Mouse (Mus musculus) MEL (cell line): ENCODE data around the gene Grik4. TPM values are rescaled to one million over a fixed set of nuclear protein-coding genes. Genes with fewer than 3 reads are reported as not detected.

ENCODE experiments used
- DNase-seq: peaks from one replicate; pipeline ENCODE4 v3.0.0; 2011; ENCODE audit warnings: low read depth, low spot score
- H3K27ac ChIP-seq: 2 replicates; pipeline ENCODE4 v1.5.1; 2012; ENCODE audit warnings: low read depth, mild to moderate bottlenecking, control low read depth, low read length, moderate library complexity; ENCODE audit not compliant: control insufficient read depth
- H3K27me3 ChIP-seq, 2 experiments: fragments of 150-350 bp in 1 of 2; sonication (generic) in 1 of 2; 2 replicates each; pipeline ENCODE4 v1.6.1; 2012; ENCODE audit warnings: low read length in 2 of 2, mild to moderate bottlenecking in 2 of 2, improper control_type of control experiment in 1 of 2, moderate library complexity in 1 of 2; ENCODE audit not compliant: insufficient read depth in 2 of 2, control insufficient read depth in 1 of 2
- H3K36me3 ChIP-seq, 2 experiments: 2 replicates each; pipeline ENCODE4 v1.6.1; 2012 to 2014; ENCODE audit warnings: low read length in 2 of 2, improper control_type of control experiment in 1 of 2, inconsistent platforms in 1 of 2, mild to moderate bottlenecking in 1 of 2; ENCODE audit not compliant: insufficient read depth in 2 of 2, control insufficient read depth in 1 of 2
- H3K4me1 ChIP-seq, 2 experiments: fragments of 150-350 bp in 1 of 2; sonication (generic) in 1 of 2; 2 replicates each; pipeline ENCODE4 v1.6.1; 2012; ENCODE audit warnings: low read length in 2 of 2, improper control_type of control experiment in 1 of 2, mild to moderate bottlenecking in 1 of 2; ENCODE audit not compliant: insufficient read depth in 2 of 2, control insufficient read depth in 1 of 2
- H3K4me3 ChIP-seq, 2 experiments: fragments of 150-350 bp in 1 of 2; sonication (generic) in 1 of 2; 2 replicates each; pipeline ENCODE4 v1.5.1; 2012; ENCODE audit warnings: low read depth in 2 of 2, low read length in 2 of 2, mild to moderate bottlenecking in 2 of 2, moderate library complexity in 2 of 2, control low read depth in 1 of 2, improper control_type of control experiment in 1 of 2; ENCODE audit not compliant: control insufficient read depth in 1 of 2, insufficient read depth in 1 of 2
- H3K79me2 ChIP-seq: 2 replicates; pipeline ENCODE4 v1.6.1; 2012; ENCODE audit warnings: mild to moderate bottlenecking, low read length, moderate library complexity; ENCODE audit not compliant: control insufficient read depth, poor library complexity, insufficient read depth
- H3K9ac ChIP-seq: 2 replicates; pipeline ENCODE4 v1.6.1; 2012; ENCODE audit warnings: low read depth, mild to moderate bottlenecking, control low read depth, low read length, moderate library complexity; ENCODE audit not compliant: control insufficient read depth, poor library complexity, severe bottlenecking
- H3K9me3 ChIP-seq: fragments of 150-350 bp; sonication (generic); replicated peaks from 2 replicates; pipeline ENCODE4 v1.6.1; 2012; ENCODE audit warnings: mild to moderate bottlenecking, low read length, improper control_type of control experiment, moderate library complexity; ENCODE audit not compliant: insufficient read depth
- BHLHE40 ChIP-seq: IDR thresholded peaks from 2 replicates; pipeline ENCODE4 v1.6.1; 2012; ENCODE audit warnings: low read depth, mild to moderate bottlenecking, inconsistent platforms, low read length, improper control_type of control experiment, borderline replicate concordance
- CTCF ChIP-seq, 3 experiments: IDR thresholded peaks in 2 of 3; conservative IDR thresholded peaks in 1 of 3; 2 replicates each; pipeline ENCODE4 v1.5.1; 2011 to 2012; ENCODE audit warnings: low read length in 3 of 3, low read depth in 2 of 3, mild to moderate bottlenecking in 2 of 3, improper control_type of control experiment in 1 of 3, inconsistent platforms in 1 of 3, mixed read lengths in 1 of 3, moderate library complexity in 1 of 3; ENCODE audit not compliant: control insufficient read depth in 1 of 3, insufficient read depth in 1 of 3, poor library complexity in 1 of 3, severe bottlenecking in 1 of 3
- E2F4 ChIP-seq: IDR thresholded peaks from 2 replicates; pipeline ENCODE4 v1.6.1; 2011; ENCODE audit warnings: low read depth, low read length, improper control_type of control experiment, borderline replicate concordance
- ELF1 ChIP-seq: IDR thresholded peaks from 2 replicates; pipeline ENCODE4 v1.6.1; 2014; ENCODE audit warnings: low read depth, mild to moderate bottlenecking, inconsistent platforms, low read length, improper control_type of control experiment, moderate library complexity
- EP300 ChIP-seq, 2 experiments: IDR thresholded peaks; 2 replicates each; pipeline ENCODE4 v1.6.1; 2011; ENCODE audit warnings: improper control_type of control experiment in 2 of 2, low read length in 2 of 2, low read depth in 1 of 2, mild to moderate bottlenecking in 1 of 2
- GATA1 ChIP-seq: IDR thresholded peaks from 2 replicates; pipeline ENCODE4 v1.6.1; 2011; ENCODE audit warnings: low read depth, low read length, improper control_type of control experiment
- MAFK ChIP-seq: IDR thresholded peaks from 2 replicates; pipeline ENCODE4 v1.6.1; 2011; ENCODE audit warnings: low read depth, mild to moderate bottlenecking, low read length, improper control_type of control experiment, borderline replicate concordance
- MAX ChIP-seq: IDR thresholded peaks from 2 replicates; pipeline ENCODE4 v1.6.1; 2011; ENCODE audit warnings: low read length, improper control_type of control experiment
- MEF2A ChIP-seq: IDR thresholded peaks from 2 replicates; pipeline ENCODE4 v1.6.1; 2014; ENCODE audit warnings: low read depth, mild to moderate bottlenecking, inconsistent platforms, low read length, improper control_type of control experiment; ENCODE audit not compliant: poor library complexity, insufficient replicate concordance, severe bottlenecking; ENCODE audit errors: extremely low read depth
- MYB ChIP-seq: IDR thresholded peaks from 2 replicates; pipeline ENCODE4 v1.6.1; 2011; ENCODE audit warnings: mild to moderate bottlenecking, low read depth, low read length, improper control_type of control experiment
- MYC ChIP-seq: IDR thresholded peaks from 2 replicates; pipeline ENCODE4 v1.6.1; 2011; ENCODE audit warnings: low read depth, mild to moderate bottlenecking, low read length, improper control_type of control experiment, moderate library complexity
- NELFE ChIP-seq: IDR thresholded peaks from 2 replicates; pipeline ENCODE4 v1.6.1; 2011; ENCODE audit warnings: low read depth, low read length, improper control_type of control experiment
- NRF1 ChIP-seq: IDR thresholded peaks from 2 replicates; pipeline ENCODE4 v1.6.1; 2014; ENCODE audit warnings: low read depth, mild to moderate bottlenecking, inconsistent platforms, low read length, improper control_type of control experiment, moderate library complexity; ENCODE audit not compliant: poor library complexity, insufficient read depth, severe bottlenecking
- POLR2AphosphoS5 ChIP-seq: IDR thresholded peaks from 2 replicates; pipeline ENCODE4 v1.6.1; 2012; ENCODE audit warnings: low read depth, borderline replicate concordance, mild to moderate bottlenecking, inconsistent platforms, low read length, moderate library complexity, mixed read lengths
- RCOR1 ChIP-seq: IDR thresholded peaks from 2 replicates; pipeline ENCODE4 v1.6.1; 2012; ENCODE audit warnings: low read depth, mild to moderate bottlenecking, inconsistent platforms, low read length, improper control_type of control experiment
- SIN3A ChIP-seq: IDR thresholded peaks from 2 replicates; pipeline ENCODE4 v1.6.1; 2012; ENCODE audit warnings: low read length, improper control_type of control experiment, inconsistent platforms
- TBP ChIP-seq: IDR thresholded peaks from 2 replicates; pipeline ENCODE4 v1.8.0; 2011; ENCODE audit warnings: low read depth, low read length, improper control_type of control experiment
- UBTF ChIP-seq: IDR thresholded peaks from 2 replicates; pipeline ENCODE4 v1.6.1; 2012; ENCODE audit warnings: low read depth, mild to moderate bottlenecking, inconsistent platforms, low read length, improper control_type of control experiment, moderate library complexity, borderline replicate concordance; ENCODE audit not compliant: insufficient read depth
- USF2 ChIP-seq, 2 experiments: IDR thresholded peaks; 2 replicates each; pipeline ENCODE4 v1.6.1; 2011 to 2012; ENCODE audit warnings: improper control_type of control experiment in 2 of 2, low read length in 2 of 2, borderline replicate concordance in 1 of 2, inconsistent platforms in 1 of 2, low read depth in 1 of 2, mild to moderate bottlenecking in 1 of 2; ENCODE audit not compliant: insufficient read depth in 1 of 2
- ZC3H11A ChIP-seq: IDR thresholded peaks from 2 replicates; pipeline ENCODE4 v1.6.1; 2012; ENCODE audit warnings: low read depth, mild to moderate bottlenecking, inconsistent platforms, low read length, improper control_type of control experiment
- ZKSCAN1 ChIP-seq: IDR thresholded peaks from 2 replicates; pipeline ENCODE4 v1.6.1; 2012; ENCODE audit warnings: low read depth, mild to moderate bottlenecking, inconsistent platforms, low read length, improper control_type of control experiment, moderate library complexity
- ZMIZ1 ChIP-seq: IDR thresholded peaks from 2 replicates; pipeline ENCODE4 v1.6.1; 2012; ENCODE audit warnings: low read depth, mild to moderate bottlenecking, inconsistent platforms, low read length, improper control_type of control experiment, moderate library complexity
- ZNF384 ChIP-seq: IDR thresholded peaks from 2 replicates; pipeline ENCODE4 v1.6.1; 2012; ENCODE audit warnings: low read depth, mild to moderate bottlenecking, inconsistent platforms, low read length, improper control_type of control experiment
- polyA plus RNA-seq, 2 experiments: library from polyadenylated mRNA; stranded (reverse) in 1 of 2; unstranded in 1 of 2; fragments of >175 nt in 1 of 2; fragments of >200 nt in 1 of 2; gene quantifications; 2 replicates each; pipeline versions ENCODE4 v1.2.1 to v1.2.4; 2012; ENCODE audit warnings: low replicate concordance in 2 of 2, low read depth in 1 of 2; ENCODE audit not compliant: insufficient read length in 2 of 2, insufficient read depth in 1 of 2, missing spikeins in 1 of 2
- total RNA-seq: library from RNA; depleted of rRNA; stranded (reverse); fragments of 300-350 nt; gene quantifications from 2 replicates; pipeline ENCODE4 v1.2.3, GENCODE M21; 2012

The Grik4 gene
- total and polyA plus RNA-seq, 3 experiments: 0.17 TPM; not detected in 2

GRCm38 (mm10) chr9:42750176-42750575 lies 194.1 kb downstream of the Grik4 start:
- H3K27me3 ChIP-seq: no peaks in the 10 kb centered on the region
- H3K79me2 ChIP-seq: no peaks in the 10 kb centered on the region
- no peak overlapping the region for H3K27ac ChIP-seq
- H3K9ac ChIP-seq: no peak overlapping the region
- no peak for DNase-seq
- H3K9me3 ChIP-seq: no peaks in the 10 kb centered on the region
- H3K36me3 ChIP-seq: no peaks in the 10 kb centered on the region
- H3K4me3 ChIP-seq: no peak overlapping the region
- TF ChIP-seq ZC3H11A (no peak), ELF1 (no peak), EP300 (IDR thresholded peaks at IDR 0.05; ENCODE audit: low read depth in 1 of 2, low read length in 2 of 2) (no peak), ZKSCAN1 (no peak), MAX (no peak), MYC (no peak), USF2 (IDR thresholded peaks at IDR 0.05; ENCODE audit: borderline replicate concordance in 1 of 2, insufficient read depth in 1 of 2, low read depth in 1 of 2, low read length in 2 of 2) (no peak), E2F4 (no peak), ZMIZ1 (no peak), BHLHE40 (no peak), ZNF384 (no peak), MAFK (no peak), NELFE (no peak), GATA1 (no peak), MEF2A (no peak), POLR2AphosphoS5 (no peak), SIN3A (no peak), MYB (no peak), UBTF (no peak), CTCF (IDR thresholded peaks at IDR 0.05 in 2 of 3, conservative IDR thresholded peaks at IDR 0.05 in 1 of 3; ENCODE audit: control insufficient read depth in 1 of 3, insufficient read depth in 1 of 3, low read depth in 2 of 3, low read length in 3 of 3, poor library complexity in 1 of 3, severe bottlenecking in 1 of 3) (no peak)
- TF ChIP-seq, all 39 proteins: peak for 0
- H3K4me1 ChIP-seq: no peaks in the 10 kb centered on the region

- H3K4me1 ChIP-seq: no peaks in the 10 kb centered on the region
- no peak overlapping the region for H3K4me3 ChIP-seq
- no peaks in the 10 kb centered on the region for H3K36me3 ChIP-seq
- H3K79me2 ChIP-seq: no peaks in the 10 kb centered on the region
- TF ChIP-seq ZC3H11A (no peak), MAFK (no peak), BHLHE40 (no peak), NRF1 (no peak), RCOR1 (no peak), ZKSCAN1 (no peak), NELFE (no peak), TBP (no peak), CTCF (IDR thresholded peaks at IDR 0.05 in 2 of 3, conservative IDR thresholded peaks at IDR 0.05 in 1 of 3; ENCODE audit: control insufficient read depth in 1 of 3, insufficient read depth in 1 of 3, low read depth in 2 of 3, low read length in 3 of 3, poor library complexity in 1 of 3, severe bottlenecking in 1 of 3) (no peak)
- no peaks in the 10 kb centered on the region for H3K27me3 ChIP-seq
- H3K9ac ChIP-seq: no peak overlapping the region
- H3K9me3 ChIP-seq: no peaks in the 10 kb centered on the region
- DNase-seq: no peak
- H3K27ac ChIP-seq: no peak overlapping the region
These were observed 198.3 kb downstream of the Grik4 start for GRCm38 (mm10) chr9:42745982-42746381.
